Mouse (Mus musculus) brain, adult 2 months (tissue): ENCODE measurements around the gene Rbm45.
A peak's percentile ranks its signal among the peaks of the same experiment; 100 is the strongest.

Experiments
- DNase-seq: peaks from one replicate; pipeline ENCODE4 v3.0.0; 2011; ENCODE audit warnings: low read depth, low spot score

Rbm45 gene

GRCm38 (mm10) chr2:76386531-76386930 lies 16.7 kb downstream of the Rbm45 start:
- no peak for DNase-seq

- no peak for DNase-seq
These were observed 30.4 kb downstream of the Rbm45 start for GRCm38 (mm10) chr2:76400178-76400577.

- peak; percentile 54 for DNase-seq
These were observed 35.9 kb downstream of the Rbm45 start for GRCm38 (mm10) chr2:76405596-76406150.

GRCm38 (mm10) chr2:76406151-76406936 lies 36.6 kb downstream of the Rbm45 start, which contains the start of gene Osbpl6:
TSS of gene Osbpl6 (plus strand) at chr2:76406508.
- DNase-seq, result peak; percentile 84

GRCm38 (mm10) chr2:76406937-76407441 lies 37.2 kb downstream of the Rbm45 start:
- DNase-seq, result peak; percentile 92

GRCm38 (mm10) chr2:76409526-76409925 lies 39.7 kb downstream of the Rbm45 start:
- DNase-seq, result peak; percentile 21

- DNase-seq, result peak; percentile 73
These were observed 40.2 kb downstream of the Rbm45 start for GRCm38 (mm10) chr2:76409986-76410385.

GRCm38 (mm10) chr2:76412924-76413323 lies 43.1 kb downstream of the Rbm45 start:
- peak; percentile 38 for DNase-seq

- no peak for DNase-seq
These were observed 47.8 kb downstream of the Rbm45 start for GRCm38 (mm10) chr2:76417446-76418141.

GRCm38 (mm10) chr2:76418142-76418518 lies 48.3 kb downstream of the Rbm45 start:
- DNase-seq, result no peak

- no peak for DNase-seq
These were observed 51.7 kb downstream of the Rbm45 start for GRCm38 (mm10) chr2:76421411-76421924.

- DNase-seq, result no peak
These were observed 57.0 kb downstream of the Rbm45 start for GRCm38 (mm10) chr2:76426816-76427215.

GRCm38 (mm10) chr2:76429318-76429717 lies 59.5 kb downstream of the Rbm45 start:
- DNase-seq, result no peak

- no peak for DNase-seq
These were observed 60.1 kb downstream of the Rbm45 start for GRCm38 (mm10) chr2:76429855-76430254.

- peak; percentile 42 for DNase-seq
These were observed 60.8 kb downstream of the Rbm45 start for GRCm38 (mm10) chr2:76430539-76430938.
